Mouse (Mus musculus) bone marrow macrophage, adult 2 months (primary cell): ENCODE measurements around the gene Ppm1h.

Experiments
- CTCF ChIP-seq: IDR thresholded peaks from 2 replicates; pipeline ENCODE4 v1.5.1; 2012; ENCODE audit warnings: low read depth, mild to moderate bottlenecking, low read length, moderate library complexity
- POLR2A ChIP-seq: IDR thresholded peaks from 2 replicates; pipeline ENCODE4 v1.6.1; 2012; ENCODE audit warnings: mild to moderate bottlenecking, low read depth, low read length, borderline replicate concordance

- TF ChIP-seq POLR2A (no peak), CTCF (no peak)
Measured at GRCm38 (mm10) chr10:122891461-122891860, 212.9 kb downstream of the Ppm1h start.
